Mouse (Mus musculus) testis, postnatal 14 days (tissue): ENCODE measurements around the gene Ahdc1.
A peak's percentile ranks its signal among the peaks of the same experiment; 100 is the strongest.

Source experiments
- DNase-seq: peaks from one replicate; pipeline ENCODE4 v3.0.0; 2021; ENCODE audit warnings: low spot score

Ahdc1 gene

DNA sequence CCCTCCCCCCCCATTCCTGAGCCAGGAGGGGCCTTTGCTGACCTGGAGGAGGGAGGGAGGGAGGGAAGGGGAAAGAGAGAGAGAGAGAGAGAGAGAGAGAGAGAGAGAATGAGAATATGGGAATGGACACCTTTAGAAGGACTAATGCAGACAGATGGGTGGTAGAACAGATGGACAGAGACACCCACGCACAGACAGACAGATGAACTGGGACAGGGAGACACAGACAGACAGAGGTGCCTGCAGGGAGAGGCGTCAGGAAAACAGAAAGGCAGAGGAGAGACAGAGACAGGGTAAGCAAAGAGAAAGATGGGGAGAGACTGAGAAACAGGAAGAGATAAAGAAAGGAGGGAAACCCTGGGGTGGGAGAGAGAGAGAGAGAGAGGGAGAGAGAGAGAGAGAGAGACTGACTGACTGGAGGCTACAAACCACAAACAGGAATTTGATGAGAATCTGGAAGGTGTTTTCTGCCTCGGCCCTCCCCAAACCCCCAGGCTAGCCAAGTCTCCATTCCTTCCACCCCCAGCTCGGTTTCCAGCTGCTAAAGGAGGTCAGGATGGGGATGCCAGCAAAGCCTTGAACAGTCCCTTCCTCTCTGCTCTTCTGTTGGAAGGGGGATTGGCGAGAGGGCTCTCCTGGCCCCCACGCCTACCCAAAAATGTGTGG lies 6.7 kb downstream of the Ahdc1 start:
- DNase-seq = no peak

DNA sequence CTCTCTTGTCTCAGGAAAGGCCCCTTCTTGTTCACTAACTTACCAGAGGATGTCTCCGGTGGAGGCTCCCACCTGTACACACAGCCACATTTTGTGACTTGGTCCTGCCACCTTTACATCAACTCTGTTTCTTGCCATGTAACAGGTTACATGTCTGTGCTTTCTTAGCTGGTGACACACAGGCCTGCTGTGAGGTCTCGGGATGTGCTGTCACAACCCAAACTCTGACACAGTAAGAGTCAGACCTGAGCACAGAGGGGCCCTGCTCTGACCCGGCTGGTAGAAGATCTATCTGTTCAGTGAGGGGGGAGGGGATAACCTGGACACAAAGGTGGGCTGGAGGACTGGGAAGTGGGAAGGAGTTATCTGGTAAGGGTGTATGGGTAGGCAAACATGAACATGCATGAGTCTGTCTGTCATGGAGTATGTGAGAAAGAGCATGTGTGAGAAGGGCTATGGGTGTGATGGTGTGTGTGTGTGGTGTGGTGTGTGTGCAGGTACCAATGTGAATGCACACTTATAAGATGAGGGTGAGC lies 7.3 kb downstream of the Ahdc1 start:
- no peak for DNase-seq

DNA sequence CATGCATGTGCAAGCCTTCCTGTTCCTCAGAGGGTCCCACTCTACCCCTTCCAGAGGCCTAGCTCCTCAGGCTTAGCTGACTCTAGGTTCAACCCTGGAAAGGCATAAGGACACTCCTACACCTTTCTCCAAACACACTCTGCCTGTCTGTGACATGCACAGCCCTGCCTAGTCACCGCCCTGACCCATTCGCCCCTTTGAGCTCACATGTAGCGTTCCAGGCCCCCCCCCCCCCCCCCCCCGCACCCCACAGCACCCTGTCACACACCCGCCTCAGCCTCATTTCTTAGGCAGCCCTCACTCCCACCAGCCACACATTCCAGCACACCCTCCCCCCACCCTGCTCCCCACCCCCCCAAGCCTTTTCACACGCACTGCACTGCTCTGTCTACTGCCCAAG lies 9.7 kb downstream of the Ahdc1 start:
- no peak for DNase-seq

DNA sequence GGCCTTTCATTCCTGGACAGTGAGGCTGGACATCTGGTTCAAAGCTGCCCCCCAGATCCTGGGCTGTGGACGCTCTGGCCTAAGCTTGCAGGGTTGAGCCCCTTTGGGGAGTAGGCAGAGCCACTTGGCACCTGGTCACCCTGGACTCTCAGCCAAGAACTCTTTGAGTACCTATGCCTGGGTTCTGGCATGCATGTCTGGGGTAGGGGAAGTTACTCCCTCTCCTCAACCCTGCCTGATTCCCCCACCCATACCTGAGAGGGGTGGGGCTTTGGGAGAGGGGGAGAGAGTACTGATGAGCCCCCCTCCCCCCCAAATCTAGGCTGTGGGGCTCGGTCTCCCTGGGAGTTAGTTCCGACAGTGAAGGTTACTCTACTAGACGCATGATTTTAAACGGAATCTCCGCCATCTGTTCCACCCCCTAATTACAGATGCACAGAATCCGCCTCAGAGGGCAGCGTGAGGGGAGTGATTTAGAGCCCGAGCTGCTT lies 10.2 kb downstream of the Ahdc1 start:
- DNase-seq = no peak

DNA sequence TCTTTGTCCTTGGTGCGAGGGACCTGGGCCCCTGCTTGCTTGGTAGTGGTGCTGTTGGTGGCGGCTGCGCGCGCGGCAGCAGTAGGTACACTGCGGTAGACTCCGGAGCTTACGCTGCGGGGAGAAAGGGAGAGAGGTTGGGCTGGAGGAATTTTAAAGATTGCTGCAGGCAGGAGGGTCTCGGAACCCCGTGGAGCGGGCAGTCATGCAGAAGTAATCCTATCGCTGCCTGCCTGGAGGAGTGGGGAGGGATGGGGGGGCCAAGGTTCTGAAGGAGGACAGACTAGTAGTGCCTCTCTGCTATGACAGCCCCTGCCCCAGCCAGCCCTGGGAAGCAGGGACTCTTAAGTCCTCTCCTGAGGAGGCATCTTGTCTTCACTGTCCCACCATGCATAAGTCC lies 11.2 kb downstream of the Ahdc1 start:
- DNase-seq = no peak

DNA sequence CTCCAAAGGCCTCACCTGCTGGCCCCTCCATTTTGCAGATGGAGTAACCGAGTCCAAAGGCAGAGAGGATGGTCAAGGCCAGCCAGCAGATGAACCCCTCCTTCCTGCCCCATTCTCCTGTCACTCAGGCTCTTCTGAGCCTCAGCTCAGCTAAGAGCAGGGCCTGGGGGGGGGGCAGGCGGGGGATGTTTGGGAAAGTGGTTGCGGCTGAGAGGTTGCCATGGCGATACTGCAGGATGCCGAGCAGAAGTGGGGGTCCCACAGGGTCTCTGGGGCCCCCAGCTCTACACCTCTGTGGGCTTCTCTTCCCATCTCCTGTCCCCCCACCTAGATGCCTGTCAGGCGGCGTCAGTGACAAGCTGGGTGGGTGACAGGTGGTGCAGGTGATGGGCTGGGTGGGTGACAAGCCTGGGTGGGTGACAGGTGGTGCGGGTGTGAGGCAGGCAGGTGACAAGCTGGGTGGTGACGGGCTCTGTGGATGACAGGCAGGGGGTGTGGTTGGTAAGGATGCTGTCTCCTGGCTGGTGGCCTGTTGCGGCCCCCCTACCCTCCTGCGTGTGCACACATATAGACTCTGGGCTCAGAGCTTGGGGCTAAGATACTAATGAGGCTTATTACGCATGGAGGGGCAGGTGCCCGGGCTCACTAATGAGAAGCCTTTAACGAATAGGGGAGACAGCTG lies 12.0 kb downstream of the Ahdc1 start:
- no peak for DNase-seq

DNA sequence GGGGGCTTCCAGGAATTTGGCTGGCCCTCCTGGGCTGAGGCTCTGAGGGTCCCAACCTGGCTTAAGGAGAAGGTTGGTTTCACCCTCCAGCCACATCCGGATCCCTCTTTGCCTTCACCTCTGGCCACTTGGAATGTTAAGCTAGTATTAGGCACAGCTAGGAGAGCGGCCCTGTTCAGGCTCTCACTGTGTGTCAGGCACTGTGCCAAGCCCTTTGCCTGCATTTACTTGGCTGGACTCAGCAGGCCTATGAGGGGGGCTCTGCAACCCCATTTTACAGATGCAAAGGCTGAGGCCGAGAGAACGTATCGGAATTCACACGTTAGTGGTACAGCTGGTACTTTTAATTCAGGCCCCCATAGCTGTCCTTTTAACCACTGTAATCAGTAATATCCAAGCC lies 12.6 kb downstream of the Ahdc1 start:
- no peak for DNase-seq

DNA sequence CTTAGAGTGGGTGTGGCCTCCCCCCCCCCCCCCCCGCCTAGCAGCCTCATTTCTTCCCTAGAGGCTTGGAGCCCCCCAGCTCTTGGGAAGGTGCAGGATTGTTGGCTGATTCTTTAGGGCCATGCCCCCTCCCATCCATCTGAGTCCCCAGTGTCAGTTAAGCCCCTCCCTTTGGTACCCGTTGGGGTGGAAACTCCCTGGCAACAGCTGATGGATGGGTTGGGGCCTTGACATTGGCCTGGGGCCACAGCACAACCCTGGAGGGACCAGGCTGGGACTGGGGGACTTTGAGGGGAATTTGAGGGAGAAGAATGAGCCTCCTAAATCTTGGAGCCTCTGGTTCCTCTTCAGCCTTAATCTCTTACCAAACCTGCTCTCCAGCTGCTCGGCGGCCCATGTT lies 13.3 kb downstream of the Ahdc1 start:
- no peak for DNase-seq

DNA sequence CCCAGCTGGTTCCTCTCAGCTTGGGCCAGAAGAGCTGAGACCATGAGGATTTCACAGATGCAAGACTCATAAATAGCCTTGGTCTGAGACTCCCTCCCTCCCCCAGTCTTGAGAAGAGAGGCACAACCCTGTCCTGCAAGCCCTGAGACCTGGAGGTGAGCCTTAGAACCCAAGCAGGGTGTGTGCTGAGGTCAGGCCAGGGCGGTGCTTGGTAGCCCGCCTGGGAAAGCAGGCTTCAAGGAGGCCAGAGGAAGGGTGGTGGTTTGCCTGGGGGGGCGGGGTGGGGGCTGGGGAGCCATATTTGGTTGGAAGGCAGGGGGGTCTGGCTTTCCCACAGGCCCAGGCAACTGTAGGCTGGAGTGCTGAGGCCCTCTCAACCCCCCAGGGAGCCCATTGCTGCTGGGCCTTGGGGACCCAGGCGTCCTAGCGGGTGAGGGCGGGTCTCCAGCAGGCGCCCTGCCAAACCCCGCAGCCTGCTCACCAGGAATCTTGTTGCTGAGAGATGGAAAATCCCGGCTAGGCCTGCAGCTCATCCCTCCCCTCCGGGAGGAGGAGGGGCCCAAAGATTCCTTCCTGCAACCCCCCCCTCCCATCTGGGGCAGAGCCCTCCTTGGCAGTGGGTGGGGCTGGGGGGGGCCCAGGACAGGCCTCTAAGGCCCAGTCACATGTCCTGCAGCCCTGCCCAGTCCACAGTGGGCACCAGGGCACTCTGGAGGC lies 14.1 kb downstream of the Ahdc1 start:
- no peak for DNase-seq

DNA sequence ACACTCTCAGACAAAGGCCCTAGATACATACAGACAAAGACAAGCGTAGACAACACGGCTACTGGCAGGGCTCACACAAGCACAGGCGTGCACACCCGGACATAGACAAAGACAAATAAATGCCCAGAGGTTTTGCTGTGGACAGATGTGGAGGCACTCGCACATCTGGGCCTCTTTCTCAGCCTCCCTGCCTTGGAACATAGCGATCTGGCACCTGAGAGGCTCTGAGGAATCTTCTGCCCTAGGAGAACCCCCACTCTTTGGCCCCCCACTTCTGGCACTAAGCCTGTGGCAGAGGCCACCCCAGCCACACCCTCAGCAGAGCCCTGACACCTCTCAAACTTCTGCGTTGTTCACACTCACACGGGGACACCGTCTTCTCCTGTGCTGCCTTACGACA lies 15.2 kb downstream of the Ahdc1 start:
- no peak for DNase-seq

DNA sequence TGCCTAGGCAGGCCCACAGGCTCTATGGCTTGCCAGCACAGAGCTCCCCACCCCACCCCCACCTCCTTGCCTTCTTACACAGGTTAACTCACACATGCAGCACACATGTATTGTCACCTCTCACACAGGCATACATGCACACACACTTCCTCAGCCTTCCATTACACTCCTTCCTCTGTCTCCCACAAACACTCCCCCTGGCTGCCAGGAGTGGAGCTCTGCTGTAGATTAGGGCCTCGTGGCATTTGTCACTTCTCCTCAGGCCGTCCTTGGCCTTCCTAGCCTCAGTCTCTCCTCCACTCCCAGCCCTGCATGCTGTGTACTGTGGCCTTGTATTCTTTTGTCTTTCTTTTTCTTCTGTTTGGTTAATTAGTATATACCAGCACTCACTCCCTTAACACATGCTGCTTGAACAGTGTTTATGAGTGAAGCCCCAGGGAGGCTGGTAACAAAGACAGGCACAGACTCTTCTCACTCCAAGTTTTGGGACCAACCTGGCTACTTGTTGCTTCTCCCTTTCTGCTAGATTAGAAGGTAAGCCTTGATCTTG lies 15.8 kb downstream of the Ahdc1 start:
- no peak for DNase-seq

DNA sequence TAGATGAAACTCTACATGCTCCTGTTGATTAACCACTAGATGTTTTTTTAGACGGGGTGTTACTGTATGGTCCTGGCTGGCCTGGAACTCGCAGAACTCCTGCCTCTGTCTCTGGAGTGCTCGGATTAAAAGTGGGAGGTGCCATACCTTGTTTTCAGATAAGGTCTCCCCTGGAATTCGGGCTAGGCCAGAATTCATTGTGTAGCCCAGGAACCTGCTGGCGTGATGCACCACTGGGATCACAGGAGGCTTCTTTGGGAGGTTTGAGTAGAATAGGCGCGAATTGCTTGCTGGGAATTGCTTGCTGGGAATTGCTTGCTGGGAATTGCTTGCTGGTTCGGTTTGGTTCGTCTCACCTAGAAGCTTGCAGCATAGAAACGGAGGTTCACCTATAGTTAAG lies 16.7 kb downstream of the Ahdc1 start:
- DNase-seq = no peak

DNA sequence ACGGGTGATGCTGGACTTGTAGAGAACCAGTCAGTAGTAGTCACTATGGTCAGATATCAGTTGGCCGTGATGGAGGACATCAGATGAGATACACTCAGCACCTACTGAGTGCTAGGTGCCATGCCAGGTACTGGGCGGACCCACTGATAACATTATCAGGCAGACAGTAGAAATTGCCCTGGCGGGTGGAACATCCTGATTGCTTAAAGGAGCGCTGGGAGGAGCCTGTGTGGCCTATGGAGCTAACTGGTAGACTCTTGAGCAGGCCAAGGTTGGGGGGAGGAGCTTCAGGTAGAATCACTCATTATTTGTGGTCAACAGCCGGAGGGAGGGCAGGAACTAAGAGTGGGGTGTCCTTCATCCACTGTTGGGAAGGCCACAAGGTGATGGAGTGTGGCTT lies 17.1 kb downstream of the Ahdc1 start:
- no peak for DNase-seq

DNA sequence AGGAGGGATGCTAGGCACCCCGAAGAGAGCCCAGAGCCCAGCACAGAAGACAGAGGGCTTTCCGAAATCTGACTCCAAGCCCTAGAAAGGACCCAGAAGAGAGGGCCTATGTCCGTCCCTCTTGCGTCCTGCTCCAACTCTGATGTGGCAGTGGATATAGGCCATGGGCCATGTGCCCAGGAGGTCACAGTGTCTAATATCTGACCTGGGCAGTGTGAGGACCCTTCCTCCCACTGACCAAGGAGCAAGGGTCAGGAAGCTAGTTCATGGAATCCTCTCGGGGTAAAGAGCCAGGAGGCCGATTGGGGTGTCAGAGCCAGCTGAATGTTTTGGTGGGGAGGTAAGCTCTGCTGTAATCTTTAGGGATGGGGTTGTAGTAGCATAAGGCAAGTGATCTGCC lies 17.8 kb downstream of the Ahdc1 start:
- DNase-seq = no peak

DNA sequence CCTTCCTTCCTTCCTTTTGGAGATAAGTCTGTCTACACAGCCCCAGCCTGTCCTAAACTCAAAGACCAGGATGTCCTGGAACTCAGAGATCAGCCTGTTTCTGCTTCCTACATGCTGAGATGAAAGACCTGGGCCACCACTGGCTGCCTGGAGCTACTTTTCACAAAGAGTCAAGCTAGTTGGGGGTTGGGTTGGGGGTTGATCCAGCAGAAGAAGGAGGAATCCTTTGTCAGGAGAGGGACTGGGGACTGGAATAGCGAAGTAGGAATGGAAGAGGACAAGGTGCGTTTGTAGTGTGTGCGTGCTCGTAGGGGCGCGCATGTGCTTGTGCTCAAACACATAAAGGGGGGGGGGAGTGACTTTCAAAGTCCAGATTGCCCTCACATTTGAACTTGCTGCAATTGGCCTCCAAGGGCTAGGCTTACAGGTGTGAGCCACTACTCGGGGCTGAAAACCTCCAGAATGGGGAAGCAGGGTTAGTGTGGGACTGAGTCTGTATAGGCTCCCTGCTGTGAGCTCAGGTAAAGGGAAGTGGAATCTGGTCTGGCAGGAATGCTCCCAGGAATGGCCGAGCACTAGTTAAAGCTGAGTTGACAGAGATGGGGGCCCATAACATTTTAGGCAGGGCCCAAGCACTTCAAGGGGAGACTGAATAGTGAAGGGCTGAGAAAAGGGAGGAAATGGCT lies 21.5 kb downstream of the Ahdc1 start:
- DNase-seq = no peak

DNA sequence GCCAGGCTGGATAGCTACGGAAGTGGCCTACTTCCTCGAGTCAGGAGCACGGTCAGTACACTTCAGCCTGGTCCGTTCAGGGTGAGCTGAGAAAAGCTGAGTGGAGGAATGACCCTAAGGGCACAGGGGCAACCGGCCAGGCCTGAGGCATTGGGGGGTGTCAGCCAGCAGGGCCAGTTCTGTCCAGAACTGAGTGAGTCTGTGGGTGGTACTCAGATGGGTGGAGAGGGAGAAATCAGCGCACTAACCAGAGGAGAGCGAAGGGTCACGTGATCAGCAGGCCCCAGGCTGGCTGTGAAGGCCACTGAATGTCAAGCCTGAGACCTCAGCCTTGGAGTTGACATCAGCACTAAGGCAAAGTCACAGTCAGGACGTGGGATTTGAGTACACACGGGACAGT lies 23.4 kb downstream of the Ahdc1 start:
- DNase-seq = no peak

DNA sequence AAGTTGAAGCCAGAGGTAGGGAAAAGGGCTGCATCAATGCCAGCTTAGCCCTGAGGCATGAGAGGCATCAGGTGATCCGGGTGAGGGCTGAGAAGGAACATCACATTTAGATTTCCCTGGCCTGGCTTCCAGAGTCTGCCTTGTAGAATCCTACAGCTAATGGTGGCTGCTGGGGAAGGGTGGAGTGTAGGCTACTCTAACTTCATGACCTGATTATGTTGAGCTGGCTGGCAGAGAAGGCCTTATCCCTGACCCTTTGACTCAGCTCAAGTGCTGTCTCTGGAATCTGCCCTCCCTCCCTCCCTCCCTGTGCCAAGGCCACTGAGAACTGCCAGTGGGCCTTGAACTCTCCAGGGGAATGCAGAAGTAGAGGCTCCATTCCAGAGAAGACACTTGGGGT lies 24.4 kb downstream of the Ahdc1 start:
- DNase-seq = no peak

DNA sequence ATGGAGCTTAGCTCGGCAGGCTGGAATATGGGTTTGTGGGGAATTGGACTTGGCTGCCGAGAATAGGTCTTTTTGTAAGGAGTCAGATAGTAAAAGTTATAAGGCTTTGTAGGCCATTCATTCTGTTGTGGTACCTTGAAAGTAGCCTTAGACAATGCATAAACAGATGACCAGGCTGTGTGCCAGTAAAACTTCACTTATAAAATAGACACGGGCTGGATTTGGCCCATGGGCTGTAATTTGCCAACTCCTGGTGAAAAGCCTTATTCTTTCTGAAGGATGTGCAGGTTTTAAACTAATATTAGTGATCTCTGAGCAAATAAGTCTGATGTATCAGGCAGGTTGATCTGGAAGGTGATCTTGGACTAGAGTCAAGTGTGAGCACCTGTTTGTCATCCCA lies 24.9 kb downstream of the Ahdc1 start:
- DNase-seq = no peak

DNA sequence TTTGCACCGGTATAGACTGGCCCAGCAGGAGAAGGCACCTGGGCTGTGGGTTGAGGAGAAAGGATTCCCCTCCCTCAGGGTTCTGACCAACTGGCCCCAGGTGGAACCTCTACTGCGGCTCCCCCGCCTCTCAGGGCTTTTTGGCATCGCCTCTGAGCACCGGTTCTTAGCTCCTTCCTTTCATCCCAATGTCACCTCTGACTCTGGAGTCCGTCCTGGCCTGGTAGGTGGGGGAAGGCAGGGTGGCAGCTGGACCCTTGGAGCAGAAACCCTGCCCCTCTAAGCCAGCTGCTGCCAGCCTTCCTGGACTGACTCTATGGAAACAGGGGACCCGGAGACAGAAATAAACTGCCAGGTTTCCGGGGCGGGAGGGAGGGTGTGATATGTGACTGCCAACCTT lies 26.2 kb downstream of the Ahdc1 start:
- no peak for DNase-seq

DNA sequence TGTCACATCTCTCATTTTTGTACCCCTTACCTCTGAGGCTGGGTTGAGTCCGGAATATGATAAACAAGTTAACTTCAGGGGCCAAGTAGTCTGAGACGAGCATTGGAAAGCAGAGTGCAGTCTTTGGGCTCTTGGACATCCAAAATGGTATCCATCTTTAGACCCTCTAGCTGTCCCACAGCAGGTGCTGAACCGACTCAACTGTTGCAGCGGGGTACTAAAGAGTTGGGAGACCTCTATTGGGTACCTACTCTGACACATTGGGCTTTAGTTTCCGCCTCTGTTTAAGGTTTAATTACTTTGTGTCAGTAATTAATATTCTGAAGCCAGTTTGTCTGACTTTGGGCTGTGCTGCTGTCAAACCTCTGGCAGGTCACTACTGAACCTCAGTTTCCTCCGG lies 26.7 kb downstream of the Ahdc1 start:
- DNase-seq = no peak

DNA sequence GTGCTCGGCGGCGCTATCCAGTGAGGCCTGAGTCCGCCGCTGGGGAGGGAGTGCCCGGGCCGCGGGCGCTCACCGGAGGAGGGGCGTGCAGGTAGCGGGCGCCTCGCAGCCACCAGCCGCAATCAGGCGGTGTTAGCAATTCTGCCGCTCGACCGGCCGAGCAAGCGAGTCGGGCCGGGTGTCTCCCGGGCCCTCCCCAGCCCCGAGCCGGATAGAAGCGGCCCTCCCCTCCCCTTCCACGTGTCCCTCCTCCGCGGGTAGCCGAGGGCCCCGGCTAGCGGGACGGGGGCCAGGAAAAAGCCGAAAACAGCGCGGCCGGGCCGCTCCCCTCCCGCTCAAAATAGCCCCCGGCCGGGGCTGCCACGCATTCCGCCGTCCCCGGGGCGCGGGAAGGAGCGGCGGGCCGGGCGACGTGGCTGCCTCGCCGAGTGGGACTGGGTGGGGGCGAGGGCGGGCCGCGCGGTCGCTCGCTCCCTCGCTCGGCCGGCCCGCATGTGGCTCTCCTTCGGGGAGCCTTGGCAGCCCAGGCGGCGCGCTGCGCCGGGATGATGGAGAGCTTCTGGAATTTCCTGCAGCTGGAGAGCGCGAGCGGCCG lies 27.6 kb downstream of the Ahdc1 start:
- DNase-seq = peak; percentile 63
